Mouse (Mus musculus) G1E (cell line): Measurements from ENCODE around the gene Trip6. TPM values are rescaled to one million over a fixed set of nuclear protein-coding genes. Genes with fewer than 3 reads are reported as not detected.

Experiments used
- ATAC-seq: 2 replicates; pipeline ENCODE4 v1.8.0; 2016; ENCODE audit warnings: mild to moderate bottlenecking; ENCODE audit not compliant: insufficient number of reproducible peaks, poor library complexity, low FRiP score, severe bottlenecking; ENCODE audit errors: extremely low read depth
- DNase-seq: peaks from one replicate; pipeline ENCODE4 v3.0.0; 2012; ENCODE audit warnings: low spot score
- H3K27me3 ChIP-seq: 2 replicates; pipeline ENCODE4 v1.6.1; 2012; ENCODE audit warnings: mild to moderate bottlenecking, low read length, inconsistent platforms; ENCODE audit not compliant: insufficient read depth
- H3K36me3 ChIP-seq: replicated peaks from 2 replicates; pipeline ENCODE3; 2012; ENCODE audit warnings: mild to moderate bottlenecking, inconsistent platforms
- H3K4me1 ChIP-seq: 2 replicates; pipeline ENCODE4 v1.6.1; 2012; ENCODE audit warnings: low read depth, low read length, inconsistent platforms, mixed read lengths; ENCODE audit not compliant: insufficient read depth
- H3K4me3 ChIP-seq: 2 replicates; pipeline ENCODE4 v1.5.1; 2012; ENCODE audit warnings: low read depth, mild to moderate bottlenecking, inconsistent platforms, low read length, moderate library complexity, mixed read lengths
- H3K9me3 ChIP-seq: replicated peaks from 2 replicates; pipeline ENCODE4 v1.6.1; 2012; ENCODE audit warnings: inconsistent platforms
- CTCF ChIP-seq: IDR thresholded peaks from 2 replicates; pipeline ENCODE4 v1.5.1; 2012; ENCODE audit warnings: low read depth, low read length, inconsistent platforms, mixed read lengths
- GATA1 ChIP-seq: IDR thresholded peaks from 2 replicates; pipeline ENCODE4 v1.6.1; 2012; ENCODE audit warnings: borderline replicate concordance, low read length, inconsistent platforms, mixed read lengths
- GATA2 ChIP-seq: IDR thresholded peaks from 2 replicates; pipeline ENCODE4 v1.6.1; 2012; ENCODE audit warnings: low read depth, low read length, inconsistent platforms, borderline replicate concordance
- POLR2AphosphoS5 ChIP-seq: IDR thresholded peaks from 2 replicates; pipeline ENCODE4 v1.6.1; 2012; ENCODE audit warnings: low read depth, low read length, inconsistent platforms; ENCODE audit not compliant: insufficient replicate concordance
- TAL1 ChIP-seq: conservative IDR thresholded peaks from 2 replicates; pipeline ENCODE4 v1.6.1; 2012; ENCODE audit warnings: low read depth, low read length, inconsistent platforms, mixed read lengths
- polyA plus RNA-seq: library from polyadenylated mRNA; stranded (reverse); fragments of >175 nt; gene quantifications from 2 replicates; pipeline ENCODE4 v1.2.3, GENCODE M21; 2012
- total RNA-seq, 2 experiments: library from RNA; stranded (forward) in 1 of 2; stranded (reverse) in 1 of 2; fragments of 200-1000 nt in 1 of 2; fragments of >200 nt in 1 of 2; fragmentation: Nextera tagmentation in 1 of 2; gene quantifications; 2 replicates each; pipeline ENCODE4 v1.2.3; 2014 to 2017

The Trip6 gene
- total and polyA plus RNA-seq, 3 experiments, result 4.6 to 57.8 (median 25.5) TPM

- TF ChIP-seq GATA1 (no peak), TAL1 (no peak), GATA2 (no peak), POLR2AphosphoS5 (no peak), CTCF (no peak)
- Histone ChIP-seq H3K27me3 (peaks cover 67% of the 10 kb centered on the region), H3K4me3 (peak overlapping the region; percentile 20; the same call in 1 of the 2 replicates), H3K9me3 (no peaks in the 10 kb centered on the region), H3K4me1 (peaks cover 4% of the 10 kb centered on the region), H3K36me3 (no peaks in the 10 kb centered on the region)
- no peak for DNase-seq
- ATAC-seq, result no peak
These were observed 36.2 kb upstream of the Trip6 start for GRCm38 (mm10) chr5:137350205-137351057.

DNA sequence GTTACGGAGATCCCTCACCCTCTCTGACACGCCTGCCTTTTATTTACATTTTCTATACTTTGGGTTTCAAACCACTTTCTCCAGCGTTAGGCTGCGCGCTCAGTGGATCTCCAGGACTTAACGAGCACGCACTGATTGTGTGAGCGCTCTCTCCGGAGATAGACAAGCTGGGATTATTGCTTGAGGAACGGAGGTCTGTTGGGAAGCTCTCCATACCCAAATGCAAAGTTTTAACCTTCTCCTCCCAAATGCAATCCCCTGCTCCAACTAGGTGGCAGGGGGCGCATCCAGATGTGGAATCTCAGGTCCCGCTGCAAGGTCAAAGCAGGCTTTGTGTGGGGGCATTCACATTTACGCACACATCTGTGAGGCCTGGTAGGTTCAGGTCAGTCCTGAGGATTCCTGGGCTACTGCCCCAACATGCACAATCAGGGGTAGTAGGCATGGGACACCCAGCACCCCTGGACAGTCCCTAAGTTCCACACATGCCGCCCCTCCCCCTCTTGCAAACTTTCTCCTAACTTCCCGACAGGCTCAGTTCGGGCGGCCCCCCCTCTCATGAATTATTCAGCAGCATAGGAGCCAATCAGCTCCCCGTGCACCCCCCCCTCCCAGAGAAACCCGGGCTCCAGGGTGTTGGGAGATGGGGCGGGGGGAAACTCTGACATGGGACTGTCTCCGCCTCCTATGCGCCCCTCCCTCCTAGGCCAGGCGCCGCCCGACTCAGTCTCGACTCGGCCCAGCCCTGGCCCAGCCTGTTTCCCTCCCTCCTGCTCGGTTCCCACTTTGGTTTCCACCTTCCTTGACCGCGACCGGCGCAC is 35.4 kb upstream of the Trip6 start, which contains the start of gene Ephb4:
Gene Ephb4 (plus strand): TSS at position 726 of the 821 bp plus-strand sequence.
- ATAC-seq (no peak), DNase-seq (no peak)
- no peak for TF ChIP-seq GATA2
- TF ChIP-seq CTCF, result no peak
- TF ChIP-seq POLR2AphosphoS5, result no peak

GRCm38 (mm10) chr5:137348482-137349383 is 34.5 kb upstream of the Trip6 start:
- no peak for ATAC-seq
- no peaks in the 10 kb centered on the region for H3K36me3 ChIP-seq
- H3K4me1 ChIP-seq, result peaks cover 4% of the 10 kb centered on the region
- no peak overlapping the region for H3K4me3 ChIP-seq
- DNase-seq, result no peak
- H3K27me3 ChIP-seq, result peaks cover 65% of the 10 kb centered on the region
- TF ChIP-seq POLR2AphosphoS5 (no peak), TAL1 (no peak), CTCF (no peak), GATA1 (no peak), GATA2 (no peak)
- H3K9me3 ChIP-seq, result no peaks in the 10 kb centered on the region

More for the DNA sequence above, 35.4 kb upstream of the Trip6 start, which contains the start of gene Ephb4:
- Histone ChIP-seq H3K27me3 (peaks cover 71% of the 10 kb centered on the region), H3K9me3 (no peaks in the 10 kb centered on the region), H3K4me1 (peaks cover 4% of the 10 kb centered on the region), H3K36me3 (no peaks in the 10 kb centered on the region), H3K4me3 (peak within 1 kb of the TSS; percentile 20; the same call in 1 of the 2 replicates)

DNA sequence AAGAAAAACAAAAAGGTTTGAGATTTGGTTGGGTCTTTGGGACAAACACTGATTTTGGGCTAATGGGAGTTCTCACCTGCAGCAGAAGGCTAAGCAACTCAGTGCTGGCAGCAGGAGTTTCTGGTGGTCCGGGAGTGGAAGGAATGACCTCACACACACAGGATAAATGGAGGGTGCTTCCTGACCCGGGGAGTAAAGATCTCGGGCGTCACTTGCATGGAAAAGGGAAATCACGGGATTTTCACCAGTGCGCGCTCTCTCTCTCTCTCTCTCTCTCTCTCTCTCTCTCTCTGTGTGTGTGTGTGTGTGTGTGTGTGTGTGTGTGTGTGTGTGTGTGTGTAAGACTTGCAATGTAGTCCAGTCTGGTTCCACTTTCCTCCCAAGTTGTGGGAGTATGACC is 33.7 kb upstream of the Trip6 start:
- Histone ChIP-seq H3K4me3 (no peak overlapping the region), H3K4me1 (peaks cover 4% of the 10 kb centered on the region), H3K36me3 (no peaks in the 10 kb centered on the region), H3K9me3 (no peaks in the 10 kb centered on the region), H3K27me3 (peaks cover 61% of the 10 kb centered on the region)
- TF ChIP-seq CTCF, result no peak
- ATAC-seq (no peak), DNase-seq (no peak)

DNA sequence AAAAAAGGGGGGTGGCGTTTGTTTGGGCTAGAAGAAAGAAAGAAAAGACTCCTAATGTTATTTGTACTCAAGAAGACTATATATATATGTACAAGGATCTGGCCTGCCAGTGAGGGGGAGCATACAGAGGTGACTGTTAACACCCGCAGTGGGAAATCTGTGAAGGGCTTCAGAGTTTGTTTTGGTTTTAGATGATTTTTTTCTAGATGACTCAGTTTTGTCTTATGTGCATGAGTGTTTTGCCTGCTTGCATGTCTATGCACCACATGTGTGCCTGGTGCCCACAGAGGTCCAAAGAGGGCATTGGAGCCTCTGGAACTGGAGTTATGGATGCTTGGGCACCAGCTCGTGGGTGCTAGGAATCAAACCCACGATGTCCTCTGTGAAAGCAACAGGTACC is 32.8 kb upstream of the Trip6 start:
- no peaks in the 10 kb centered on the region for H3K9me3 ChIP-seq
- H3K36me3 ChIP-seq, result no peaks in the 10 kb centered on the region
- TF ChIP-seq GATA1 (no peak), POLR2AphosphoS5 (no peak), TAL1 (no peak), CTCF (no peak), GATA2 (no peak)
- ATAC-seq (no peak), DNase-seq (no peak)
- peaks cover 4% of the 10 kb centered on the region for H3K4me1 ChIP-seq
- peaks cover 53% of the 10 kb centered on the region for H3K27me3 ChIP-seq
- no peak overlapping the region for H3K4me3 ChIP-seq

DNA sequence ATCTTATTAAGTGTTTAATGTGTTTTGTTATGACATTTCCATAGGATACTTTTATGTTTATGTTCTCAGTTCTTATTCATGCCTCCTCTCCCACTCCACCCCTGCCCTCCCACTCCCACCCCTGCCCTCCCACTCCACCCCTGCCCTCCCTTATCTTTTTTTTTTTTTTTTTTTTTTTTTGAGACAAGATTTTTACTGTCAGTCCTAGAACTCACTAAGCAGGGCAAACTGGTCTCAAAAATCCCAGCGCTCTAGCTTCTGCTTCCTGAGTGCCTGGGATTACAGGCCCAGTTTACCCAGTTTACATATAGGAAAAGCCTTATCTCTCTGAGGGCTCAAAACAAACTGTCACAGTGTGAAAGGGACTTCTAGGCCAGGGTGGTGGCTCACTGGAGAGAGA is 32.2 kb upstream of the Trip6 start:
- no peaks in the 10 kb centered on the region for H3K9me3 ChIP-seq
- no peaks in the 10 kb centered on the region for H3K36me3 ChIP-seq
- TF ChIP-seq CTCF (no peak), GATA1 (no peak), POLR2AphosphoS5 (no peak), GATA2 (no peak), TAL1 (no peak)
- H3K4me1 ChIP-seq, result peaks cover 4% of the 10 kb centered on the region
- DNase-seq (no peak), ATAC-seq (no peak)
- peaks cover 47% of the 10 kb centered on the region for H3K27me3 ChIP-seq
- no peak overlapping the region for H3K4me3 ChIP-seq
